Mouse (Mus musculus): ENCODE data around the gene Phpt1.

The Phpt1 gene

GRCm38 (mm10) chr2:25526510-25527302 lies 48.3 kb downstream of the Phpt1 start:
- DNase-seq (ENCODE audit: low read depth in 2 of 2, low spot score in 2 of 2): no peak

Data from CD8-positive naive resting alpha-beta T cell, adult 2 months (primary cell).